Comparison of ENCODE assay signal across 19 mouse cellular contexts in genomic region chr9:29772625-29773388, GRCm38 (mm10).
A peak's percentile ranks its signal among the peaks of the same experiment; 100 is the strongest.
DNase-seq lines count a peak whose midpoint lies in the region; ATAC-seq lines count a peak whose summit lies in the region.
"Had no signal": no experiment of that assay in that cellular context is flagged by ENCODE, and none has a peak within 500 bp of the region (broad histone marks: within the 10 kb centered on the region; RNA-seq: fewer than 3 reads in every experiment).

No protein-coding gene starts in this region.

- no peak for DNase-seq in heart, embryonic 10.5 days (ENCODE audit: low spot score)
- no peak for DNase-seq in heart, postnatal 14 days
- DNase-seq in layer of hippocampus, adult 9-11 months: peak; percentile 48
- DNase-seq in layer of hippocampus, postnatal 36 days: no peak
- no peak for DNase-seq in hindbrain, embryonic 14.5 days (ENCODE audit: low spot score)
- no peak for DNase-seq in ovary, postnatal 36 days (ENCODE audit: low spot score)
- DNase-seq: cerebellum, postnatal 36 days; gastrocnemius, postnatal 14 days; liver, embryonic 13.5 days; lung, postnatal 10 days; retina, postnatal 1 day; right cerebral cortex, postnatal 4 days; thymus, postnatal 14 days had no signal

- H3K27ac ChIP-seq in heart, embryonic 10.5 days: peak overlapping the region; percentile 44
- H3K27ac ChIP-seq in hindbrain, embryonic 14.5 days: 0 out of 2 replicates have a peak overlapping the region, but pooled peaks have one; percentile 23
- H3K27ac ChIP-seq in midbrain, embryonic 16.5 days (ENCODE audit: low read length): 0 out of 2 replicates have a peak overlapping the region, but pooled peaks have one; percentile 10
- H3K27ac ChIP-seq: heart, embryonic 15.5 days; kidney, embryonic 15.5 days; left cerebral cortex, adult 2 months; liver, embryonic 13.5 days; neural tube, embryonic 15.5 days had no signal

- intact Hi-C loops in heart, postnatal 14 days (cut with DNase I): no loop called here

- H3K4me3 ChIP-seq in heart, embryonic 10.5 days: no peak overlapping the region
- H3K4me3 ChIP-seq in hindbrain, embryonic 14.5 days (replicated peaks; ENCODE audit: low read length): no peak overlapping the region
- H3K4me3 ChIP-seq in midbrain, embryonic 16.5 days (ENCODE audit: low read depth, low read length): no peak overlapping the region
- H3K4me3 ChIP-seq: heart, embryonic 15.5 days; kidney, embryonic 15.5 days; left cerebral cortex, adult 2 months; liver, embryonic 13.5 days; myocyte; neural tube, embryonic 15.5 days had no signal

- WGBS in heart, embryonic 10.5 days: 74% methylated on average over 11 of the region's 11 CpGs
- WGBS in hindbrain, embryonic 14.5 days: 53% methylated on average over 11 of the region's 11 CpGs
- 51% methylated on average over 11 of the region's 11 CpGs for WGBS in midbrain, embryonic 16.5 days

- H3K27me3 ChIP-seq in heart, embryonic 10.5 days (ENCODE audit: insufficient read depth, poor library complexity, severe bottlenecking): no peaks in the 10 kb centered on the region
- H3K27me3 ChIP-seq in hindbrain, embryonic 14.5 days (ENCODE audit: control insufficient read depth, insufficient read depth, low read length): no peaks in the 10 kb centered on the region
- no peaks in the 10 kb centered on the region for H3K27me3 ChIP-seq in midbrain, embryonic 16.5 days (ENCODE audit: control insufficient read depth, insufficient read depth, low read depth, low read length)
- H3K27me3 ChIP-seq: heart, embryonic 15.5 days; kidney, embryonic 15.5 days; liver, embryonic 13.5 days; neural tube, embryonic 15.5 days had no signal

- H3K36me3 ChIP-seq in heart, embryonic 10.5 days: no peaks in the 10 kb centered on the region
- no peaks in the 10 kb centered on the region for H3K36me3 ChIP-seq in hindbrain, embryonic 14.5 days (replicated peaks; ENCODE audit: control insufficient read depth, insufficient read depth)
- no peaks in the 10 kb centered on the region for H3K36me3 ChIP-seq in midbrain, embryonic 16.5 days (ENCODE audit: control insufficient read depth, insufficient read depth, low read length)
- H3K36me3 ChIP-seq: heart, embryonic 15.5 days; kidney, embryonic 15.5 days; liver, embryonic 13.5 days; neural tube, embryonic 15.5 days had no signal

- no peak overlapping the region for H3K9ac ChIP-seq in hindbrain, embryonic 14.5 days
- H3K9ac ChIP-seq in midbrain, embryonic 16.5 days (ENCODE audit: low read depth, low read length): no peak overlapping the region
- H3K9ac ChIP-seq: heart, embryonic 15.5 days; kidney, embryonic 15.5 days; liver, embryonic 13.5 days; neural tube, embryonic 15.5 days had no signal

- peak; percentile 53; the same call in 1 of the 2 replicates for ATAC-seq in hindbrain, embryonic 14.5 days (ENCODE audit: low FRiP score)
- ATAC-seq in midbrain, embryonic 16.5 days: peak; percentile 72; the same call in 1 of the 2 replicates

- no peaks in the 10 kb centered on the region for H3K9me3 ChIP-seq in heart, embryonic 10.5 days
- H3K9me3 ChIP-seq in hindbrain, embryonic 14.5 days (ENCODE audit: control insufficient read depth, low read length): no peaks in the 10 kb centered on the region
- H3K9me3 ChIP-seq in midbrain, embryonic 16.5 days (replicated peaks; ENCODE audit: control insufficient read depth, low read length, poor library complexity, severe bottlenecking): no peaks in the 10 kb centered on the region
- H3K9me3 ChIP-seq: heart, embryonic 15.5 days; kidney, embryonic 15.5 days; liver, embryonic 13.5 days; neural tube, embryonic 15.5 days had no signal

- peaks cover 17% of the 10 kb centered on the region for H3K4me1 ChIP-seq in heart, embryonic 10.5 days
- peaks cover 22% of the 10 kb centered on the region for H3K4me1 ChIP-seq in hindbrain, embryonic 14.5 days (replicated peaks; ENCODE audit: control insufficient read depth, insufficient read depth, low read length)
- H3K4me1 ChIP-seq in midbrain, embryonic 16.5 days (ENCODE audit: control insufficient read depth, insufficient read depth, low read length): peaks cover 8% of the 10 kb centered on the region; the same call in 1 of the 2 replicates
- H3K4me1 ChIP-seq: liver, embryonic 13.5 days had no signal

- no peak overlapping the region for H3K4me2 ChIP-seq in hindbrain, embryonic 14.5 days (replicated peaks)
- H3K4me2 ChIP-seq in midbrain, embryonic 16.5 days (ENCODE audit: low read length): no peak overlapping the region
- H3K4me2 ChIP-seq: heart, embryonic 15.5 days; kidney, embryonic 15.5 days; liver, embryonic 13.5 days; neural tube, embryonic 15.5 days had no signal
